Mouse (Mus musculus) T-helper 17 cell (primary cell): Measurements from ENCODE around the gene Gatc.
"Not testable (repeated sequence)": the region's sequence is repeated elsewhere in the genome, so short reads cannot be mapped to it uniquely, and the experiment has no call there.

Experiments used
- in situ Hi-C, 2 experiments: fragments of 300-600 bp; cut with MboI, MseI; formaldehyde crosslinking; loops; 1 replicate in 1 of 2; 2 replicates in 1 of 2; pipeline ENCODE4 v1.15.1; 2025; ENCODE audit warnings: high pct_unique_total_duplicates in 2 of 2

The Gatc gene

DNA sequence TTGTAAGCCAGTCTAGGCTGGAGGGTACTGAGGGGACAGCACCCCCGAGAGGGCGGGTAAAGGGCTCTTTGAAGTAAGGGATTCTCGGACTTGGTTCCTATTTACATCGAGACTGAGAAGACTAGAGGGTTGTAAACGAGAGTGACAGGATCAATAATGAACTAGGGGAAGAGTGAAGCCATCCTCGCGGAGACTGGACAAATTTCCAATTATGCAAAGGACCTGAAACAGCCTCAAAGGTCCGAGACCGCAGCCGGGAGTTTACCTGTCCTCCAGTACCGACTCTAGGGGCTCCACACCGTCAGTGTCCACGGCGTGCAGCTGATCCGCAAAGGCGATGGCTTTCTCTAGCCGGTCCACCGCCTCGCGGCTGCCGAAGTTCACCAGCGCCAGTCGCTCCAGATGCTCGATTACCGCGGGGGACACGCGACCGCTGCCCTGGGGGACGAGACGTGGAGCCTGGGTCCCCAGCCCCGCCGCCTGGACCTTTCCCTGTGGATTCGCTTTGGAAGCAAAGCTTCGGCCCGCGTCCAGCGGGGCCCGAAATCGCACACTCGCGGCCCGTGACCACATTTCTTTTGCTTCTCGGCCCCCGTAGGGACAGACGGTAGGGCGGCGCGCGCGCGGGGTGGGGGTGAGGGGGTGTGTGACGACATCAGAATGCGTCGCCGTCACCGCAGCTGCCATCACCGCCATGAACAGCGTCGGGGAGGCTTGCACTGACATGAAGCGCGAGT lies at the start of gene Gatc, which contains the start of gene Triap1:
TSS of gene Gatc (minus strand) at position 602 of the 737 bp plus-strand sequence.
TSS of gene Triap1 (plus strand) at position 649 of the 737 bp plus-strand sequence.
- in situ Hi-C loops = no loop called here

- in situ Hi-C loops = not testable (repeated sequence)
These were observed 37.9 kb upstream of the Gatc start for GRCm38 (mm10) chr5:115378882-115379281.

- in situ Hi-C loops = no loop called here
These were observed 34.5 kb upstream of the Gatc start for GRCm38 (mm10) chr5:115375436-115375835.

DNA sequence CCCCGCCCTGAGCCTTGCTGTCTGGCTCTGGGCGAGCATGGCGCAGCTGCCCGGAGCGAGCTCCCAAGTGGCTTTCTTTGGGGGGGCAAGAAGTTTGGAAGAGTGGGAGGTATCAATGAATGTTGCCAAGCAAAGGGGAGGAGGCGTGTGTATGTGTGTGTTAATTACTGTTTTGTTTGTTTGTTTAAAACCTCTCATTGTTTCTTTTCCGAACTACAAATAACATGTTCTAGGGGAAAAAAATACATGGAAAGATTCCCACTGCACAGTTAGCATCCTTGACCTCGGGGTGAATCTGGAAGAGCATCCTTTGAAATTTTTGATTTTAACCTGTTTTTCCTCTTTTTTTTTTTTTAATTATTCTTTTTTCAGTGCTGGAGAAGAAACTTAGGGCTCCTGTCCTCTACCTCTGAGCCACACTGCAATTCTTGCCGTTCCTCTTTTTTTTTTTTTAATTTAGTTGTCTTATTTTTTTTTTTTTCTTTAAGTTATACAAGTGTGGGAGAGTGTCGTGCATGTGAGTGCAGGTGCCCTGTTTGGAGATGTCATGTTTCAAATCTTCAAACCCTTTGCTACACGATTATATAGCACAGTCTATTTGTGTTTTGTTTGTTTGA lies 33.3 kb upstream of the Gatc start:
- in situ Hi-C loops = no loop called here

GRCm38 (mm10) chr5:115373441-115374203 lies 32.6 kb upstream of the Gatc start:
- in situ Hi-C loops = no loop called here

DNA sequence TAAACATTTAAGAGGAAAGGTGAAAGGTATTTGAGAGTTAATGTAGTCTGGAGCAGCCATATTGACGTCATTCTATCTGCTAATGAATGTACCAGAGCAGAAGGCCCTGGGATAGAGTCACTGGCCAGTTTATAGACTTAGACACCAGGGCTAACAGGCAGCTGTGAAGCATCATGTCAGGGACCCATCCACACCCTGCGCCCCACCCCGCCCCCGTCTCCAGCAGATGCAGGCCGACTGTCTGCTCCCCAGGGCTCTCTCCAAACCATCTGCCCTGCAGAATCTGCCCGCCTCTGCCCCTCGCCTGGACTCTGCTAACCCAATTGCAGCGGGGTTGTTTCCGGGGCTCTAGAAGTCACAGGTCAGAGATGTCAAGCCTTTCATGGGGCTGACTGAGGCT lies 30.8 kb upstream of the Gatc start:
- in situ Hi-C loops = no loop called here

DNA sequence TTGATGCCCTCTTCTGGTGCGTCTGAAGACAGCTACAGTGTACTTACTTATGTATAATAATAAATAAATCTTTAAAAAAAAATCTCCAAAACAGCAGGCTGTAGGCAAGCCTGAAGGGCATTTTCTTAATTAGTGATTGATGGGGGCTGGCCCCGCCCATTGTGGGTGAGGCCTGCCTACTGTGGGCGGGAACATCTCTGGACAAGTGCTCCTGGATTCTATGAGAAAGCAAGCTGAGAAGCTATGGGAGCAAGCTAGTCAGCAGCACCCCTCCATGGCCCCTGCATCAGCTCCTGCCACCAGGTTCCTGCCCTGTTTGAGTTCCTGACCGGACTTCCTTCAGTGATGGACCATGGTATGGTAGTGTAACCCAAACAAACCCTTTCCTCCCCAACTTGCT lies 23.8 kb upstream of the Gatc start:
- in situ Hi-C loops = loop anchor here in 1 of 2 experiments (5.0 kb wide), 1 partner anchor 43 kb away; no protein-coding TSS in a partner anchor

DNA sequence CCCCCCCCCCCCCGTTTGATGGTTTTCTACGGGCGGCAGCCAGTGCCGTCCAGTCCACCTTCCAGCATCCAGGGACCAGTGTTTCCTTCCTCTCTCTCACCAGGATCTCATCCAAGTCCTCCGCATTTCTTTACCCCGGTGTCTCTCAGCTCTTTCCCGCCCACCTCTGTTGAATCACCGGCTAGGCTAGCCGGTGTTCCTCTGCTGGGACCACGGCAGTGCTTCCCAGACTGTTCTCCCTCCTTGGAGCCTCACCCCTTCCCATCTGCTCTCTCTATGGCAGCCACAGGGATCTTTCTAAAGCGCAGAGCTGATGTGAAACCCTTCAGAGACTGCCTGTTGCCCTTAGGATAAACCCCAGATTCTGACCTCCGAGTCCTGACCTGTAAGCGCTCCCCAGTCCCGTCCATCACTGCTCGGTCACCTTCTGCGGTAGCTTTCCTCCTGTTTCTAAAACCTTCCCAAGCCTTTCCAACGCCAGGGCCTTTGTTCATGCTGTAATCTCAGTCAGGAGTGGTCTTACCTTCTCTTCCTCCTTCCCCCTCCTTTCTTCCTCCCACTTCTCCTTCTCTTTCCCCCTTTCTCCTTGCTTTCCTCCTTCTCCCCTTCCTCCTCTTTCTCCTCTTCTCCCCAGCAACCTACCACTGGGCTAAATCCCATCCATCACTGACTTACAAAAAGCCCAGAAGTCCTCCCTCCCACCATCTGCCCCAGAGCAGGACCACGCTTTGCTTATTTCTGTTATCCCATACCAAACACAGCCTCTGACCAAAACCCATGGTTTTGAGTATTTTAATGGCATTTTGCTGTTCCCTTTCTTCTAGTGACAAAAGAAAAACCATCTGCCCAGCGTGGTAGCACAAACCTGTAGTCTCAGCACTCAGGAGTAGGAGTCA lies 22.1 kb upstream of the Gatc start:
- in situ Hi-C loops = no loop called here

GRCm38 (mm10) chr5:115362216-115362615 lies 21.2 kb upstream of the Gatc start:
- in situ Hi-C loops = no loop called here

- in situ Hi-C loops = loop anchor here (5.0 to 10.0 kb wide), 3 partner anchors 72 to 92 kb away; no protein-coding TSS in a partner anchor
These were observed 18.9 kb upstream of the Gatc start for GRCm38 (mm10) chr5:115359851-115360372.

GRCm38 (mm10) chr5:115359438-115359837 lies 18.5 kb upstream of the Gatc start:
- in situ Hi-C loops = loop anchor here (5.0 to 10.0 kb wide), 3 partner anchors 73 to 93 kb away; no protein-coding TSS in a partner anchor

- in situ Hi-C loops = loop anchor here (5.0 to 10.0 kb wide), 3 partner anchors 73 to 93 kb away; no protein-coding TSS in a partner anchor
These were observed 17.9 kb upstream of the Gatc start for GRCm38 (mm10) chr5:115358872-115359271.

DNA sequence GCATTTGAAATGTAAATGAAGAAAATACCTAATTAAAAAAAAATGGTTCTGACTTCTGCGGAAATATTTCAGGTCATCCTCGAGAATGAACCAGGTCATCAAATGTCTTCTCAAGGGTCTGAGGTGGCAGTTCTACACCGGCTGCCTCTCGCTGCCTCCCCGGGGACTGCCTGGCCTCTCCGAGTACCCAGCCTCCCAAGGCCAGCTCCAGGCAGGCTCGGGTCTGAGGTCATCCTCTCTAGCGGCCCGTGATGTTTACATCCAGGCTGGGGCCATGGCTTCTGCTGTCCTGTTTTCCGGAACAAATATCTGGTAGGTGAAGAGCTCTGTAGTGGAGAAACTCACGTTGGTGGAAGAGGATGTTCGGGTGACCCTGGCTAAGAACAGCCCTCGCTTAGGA lies 14.1 kb upstream of the Gatc start:
- in situ Hi-C loops = loop anchor here (5.0 to 10.0 kb wide), 3 partner anchors 77 to 97 kb away; no protein-coding TSS in a partner anchor

DNA sequence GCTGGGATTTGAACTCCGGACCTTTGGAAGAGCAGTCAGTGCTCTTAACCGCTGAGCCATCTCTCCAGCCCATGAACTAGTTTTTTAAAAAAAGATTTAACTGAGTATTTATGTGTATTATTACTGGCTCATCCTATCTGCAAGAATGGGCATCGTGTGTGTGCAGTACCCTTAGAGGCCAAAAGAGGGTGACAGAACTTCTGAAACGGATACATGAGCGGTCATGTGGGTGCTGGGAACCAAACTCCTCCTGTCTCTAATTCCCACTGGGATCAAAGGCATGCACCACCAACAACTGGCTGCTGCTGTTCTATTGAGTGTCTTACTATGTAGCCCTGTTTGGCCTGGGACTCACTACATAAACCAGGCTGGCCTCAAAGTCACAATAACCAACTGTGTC lies 10.4 kb upstream of the Gatc start:
- in situ Hi-C loops = loop anchor here in 1 of 2 experiments (10.0 kb wide), 1 partner anchor 83 kb away; no protein-coding TSS in a partner anchor

- in situ Hi-C loops = loop anchor here in 1 of 2 experiments (5.0 kb wide), 1 partner anchor 67 kb away; no protein-coding TSS in a partner anchor
These were observed 8.2 kb upstream of the Gatc start for GRCm38 (mm10) chr5:115349225-115349555.

DNA sequence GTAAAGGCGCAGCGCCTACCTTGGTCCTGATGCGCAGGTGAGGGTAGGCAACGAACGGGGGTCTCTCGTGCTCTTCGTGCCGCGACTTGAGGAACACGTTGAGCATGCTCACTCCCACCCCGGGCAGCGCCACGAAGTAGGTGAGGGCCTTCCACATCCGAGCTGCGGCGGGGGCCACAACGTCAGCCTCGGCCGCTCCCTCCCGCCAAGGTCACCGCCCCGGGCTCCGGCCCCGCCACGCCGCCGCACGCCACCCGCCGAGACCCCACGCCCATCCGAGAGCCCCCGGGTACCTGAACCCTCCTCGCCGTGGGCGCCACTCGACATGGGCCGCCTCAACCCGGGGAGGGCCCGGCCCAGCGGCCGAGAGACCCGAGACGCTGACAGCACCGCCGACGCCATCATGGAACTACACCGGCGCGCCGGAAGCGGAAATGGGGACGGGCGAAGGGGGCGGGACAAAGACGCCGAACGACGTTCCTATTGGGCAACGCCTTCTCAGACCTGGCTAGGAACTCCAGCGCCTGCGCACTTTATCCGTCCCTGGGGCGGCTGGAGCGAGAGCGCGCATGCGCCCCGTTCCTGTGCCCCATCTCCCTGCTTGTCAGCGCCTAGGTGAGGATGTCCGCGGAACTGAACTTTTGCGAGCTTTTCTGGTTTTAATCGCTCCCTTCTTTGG lies 7.7 kb upstream of the Gatc start, which contains the start of gene Cox6a1:
TSS of gene Cox6a1 (minus strand) at position 436 of the 679 bp plus-strand sequence.
- in situ Hi-C loops = loop anchor here in 1 of 2 experiments (5.0 kb wide), 1 partner anchor 66 kb away; no protein-coding TSS in a partner anchor

DNA sequence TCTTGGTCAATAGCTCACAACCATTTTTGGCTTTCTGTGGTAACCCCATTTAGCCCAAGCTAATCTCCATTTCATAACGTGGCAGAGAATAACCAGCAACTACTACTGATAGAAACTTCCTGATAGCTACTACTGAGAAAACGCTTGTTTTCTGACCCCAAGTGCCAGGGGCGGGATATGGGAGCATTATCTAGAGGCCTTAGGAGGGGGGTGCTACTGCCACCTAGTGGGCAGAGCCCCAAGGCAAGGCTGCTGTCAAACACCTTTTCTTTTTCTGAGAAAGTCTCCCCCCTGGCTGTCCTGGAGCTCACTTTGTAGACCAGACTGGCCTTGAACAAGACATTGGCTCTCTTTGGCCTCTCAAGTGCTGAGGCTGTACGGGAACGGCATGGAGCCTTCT lies 6.6 kb upstream of the Gatc start:
- in situ Hi-C loops = loop anchor here in 1 of 2 experiments (5.0 kb wide), 1 partner anchor 65 kb away; no protein-coding TSS in a partner anchor

DNA sequence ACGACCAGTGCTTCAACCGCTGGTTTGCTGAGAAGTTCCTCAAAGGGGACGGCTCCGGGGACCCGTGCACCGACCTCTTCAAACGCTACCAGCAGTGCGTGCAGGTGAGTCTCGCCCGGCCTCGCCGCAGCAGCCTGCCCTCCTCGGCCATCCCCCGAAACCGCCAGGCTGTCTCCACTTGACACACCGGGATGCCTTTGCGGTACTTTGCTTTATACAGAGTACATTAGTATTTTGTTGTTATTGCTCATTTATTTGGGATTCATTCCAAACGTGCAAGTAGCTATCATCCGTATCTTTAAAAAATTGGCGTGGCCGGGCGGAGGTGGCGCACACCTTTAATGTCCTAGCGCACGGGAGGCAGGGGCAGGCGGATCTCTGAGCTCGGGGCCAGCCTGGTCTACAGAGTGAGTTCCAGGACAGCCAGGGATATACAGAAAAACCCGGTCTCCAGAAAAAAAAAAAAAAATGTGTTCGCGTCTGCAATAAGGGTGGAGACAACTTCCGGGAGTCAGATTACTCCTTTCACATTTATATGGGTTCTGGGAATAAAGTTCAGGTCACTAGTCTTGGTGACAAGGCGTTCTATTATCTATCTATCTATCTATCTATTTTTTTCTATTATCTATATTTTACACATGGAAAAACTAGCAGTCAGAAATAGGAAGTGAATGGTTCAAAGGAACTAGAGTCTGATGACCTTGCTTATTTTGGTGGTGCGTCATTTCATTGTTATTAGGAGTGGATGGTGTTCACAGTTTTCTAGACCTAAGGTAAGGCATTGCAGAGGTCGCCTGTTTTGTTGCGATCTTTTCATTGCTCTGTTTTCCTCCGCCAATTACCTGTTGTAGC lies 562 bp upstream of the Gatc start:
- in situ Hi-C loops = no loop called here

- in situ Hi-C loops = no loop called here
These were observed 971 bp downstream of the Gatc start for GRCm38 (mm10) chr5:115340007-115340406.
